Mouse (Mus musculus) adrenal gland, adult (tissue): ENCODE measurements around the gene Cpeb2.
A peak's percentile ranks its signal among the peaks of the same experiment; 100 is the strongest.

Experiments used
- DNase-seq, 2 experiments: peaks; one replicate each; pipeline ENCODE4 v3.0.0; 2022 to 2023; ENCODE audit warnings: low spot score in 1 of 2; ENCODE audit not compliant: inconsistent age in 2 of 2

Cpeb2 gene

DNA sequence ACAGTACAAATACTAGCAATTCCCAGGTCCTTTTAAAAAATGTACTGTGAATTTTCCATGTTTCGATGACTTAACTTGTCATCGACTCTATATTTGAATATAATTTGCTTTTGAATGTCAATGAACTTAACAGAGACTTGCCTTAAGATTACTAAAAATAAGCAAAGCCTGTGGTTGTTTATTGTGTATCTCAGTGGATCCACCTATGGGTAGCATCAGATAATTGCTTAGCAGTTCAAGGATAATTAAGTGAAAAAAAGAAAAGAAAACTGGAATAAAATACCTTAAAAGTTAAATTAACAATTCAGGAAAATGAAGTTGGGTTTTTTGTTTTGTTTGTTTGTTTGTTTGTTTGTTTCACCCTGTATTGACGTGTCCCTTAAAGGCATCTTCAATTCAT lies 3.5 kb downstream of the Cpeb2 start:
- peak in 1 of 2 experiments; percentile 43 for DNase-seq

DNA sequence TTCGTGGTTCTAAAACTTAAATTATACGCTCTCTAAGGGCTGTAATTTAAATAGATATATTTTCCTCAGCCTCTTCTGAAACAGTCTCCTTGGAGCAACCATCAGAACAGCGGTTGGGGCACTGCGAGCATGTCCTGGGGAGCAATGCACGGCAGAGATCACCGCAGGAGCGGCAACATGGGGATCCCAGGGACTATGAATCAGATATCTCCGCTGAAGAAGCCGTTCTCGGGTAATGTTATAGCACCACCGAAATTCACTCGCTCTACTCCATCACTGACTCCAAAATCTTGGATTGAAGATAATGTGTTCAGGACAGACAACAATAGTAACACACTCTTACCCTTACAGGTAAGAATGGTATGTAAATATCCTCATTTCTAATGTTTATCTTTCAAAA lies 4.3 kb downstream of the Cpeb2 start:
- peak; percentile 25 to 65 for DNase-seq

- DNase-seq: peak in 1 of 2 experiments; percentile 52
Measured at GRCm38 (mm10) chr5:43239141-43239835, 6.3 kb downstream of the Cpeb2 start.

GRCm38 (mm10) chr5:43240729-43241128 lies 7.8 kb downstream of the Cpeb2 start:
- peak in 1 of 2 experiments; percentile 31 for DNase-seq

DNA sequence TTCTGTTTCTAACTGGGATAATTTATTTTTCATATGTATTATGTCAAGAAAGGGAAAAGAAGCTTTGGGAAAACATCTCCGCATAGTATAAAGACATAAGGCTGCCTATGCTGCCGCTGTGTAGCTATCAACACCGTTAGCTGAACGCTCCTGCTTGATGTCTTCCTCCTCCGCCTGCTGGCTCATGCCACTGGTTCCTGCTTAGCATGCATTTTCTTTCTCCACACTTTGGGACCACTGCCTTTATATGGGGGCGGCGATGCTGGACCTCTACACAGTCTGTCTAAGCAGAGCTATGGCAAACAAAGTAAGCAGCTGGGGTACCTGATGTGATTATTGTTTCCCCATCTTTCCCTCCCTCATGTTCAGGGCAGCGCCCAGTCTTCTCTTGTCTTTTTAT lies 13.3 kb downstream of the Cpeb2 start:
- no peak for DNase-seq

- no peak for DNase-seq
Measured at GRCm38 (mm10) chr5:43246954-43247353, 14.0 kb downstream of the Cpeb2 start.

DNA sequence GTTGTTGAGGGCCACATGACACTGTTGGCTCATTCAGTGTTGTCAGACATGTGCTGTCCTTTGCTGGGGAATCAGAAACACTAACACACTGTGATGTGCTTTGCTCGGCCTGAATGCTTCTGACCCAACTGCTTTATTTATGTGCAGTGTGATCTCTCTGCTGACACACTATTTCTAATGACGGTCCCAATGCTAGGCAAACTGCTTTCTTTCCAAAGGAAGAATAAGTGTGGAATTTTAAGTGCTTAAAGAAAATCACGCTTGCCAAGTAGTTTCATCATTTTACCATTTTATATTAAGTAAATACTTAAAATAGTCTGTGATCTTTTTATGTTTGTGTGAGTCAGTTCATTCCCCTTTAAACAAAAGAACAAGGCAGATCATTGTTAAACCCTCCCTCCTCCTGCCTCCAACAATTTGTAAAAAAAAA lies 15.0 kb downstream of the Cpeb2 start:
- DNase-seq: peak in 1 of 2 experiments; percentile 53

DNA sequence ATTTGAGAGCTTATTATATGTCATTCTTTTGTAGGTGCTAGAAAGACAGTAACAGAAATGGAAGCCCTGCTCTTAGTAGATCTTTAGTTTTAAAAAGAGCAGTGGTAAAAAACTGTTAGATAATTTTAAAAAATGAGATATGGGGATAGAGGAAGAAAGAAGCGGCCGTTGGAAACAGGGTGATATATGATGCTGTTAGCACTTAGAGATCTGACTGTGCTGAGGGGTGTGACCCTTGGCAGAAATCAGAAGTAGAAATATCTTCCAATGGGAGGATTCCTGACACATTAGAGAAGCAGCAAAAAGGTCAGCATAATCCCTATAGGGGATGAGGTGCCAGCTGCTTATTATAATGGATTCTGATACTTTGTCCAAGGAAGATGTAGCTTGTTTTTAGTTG lies 24.5 kb downstream of the Cpeb2 start:
- DNase-seq: no peak

GRCm38 (mm10) chr5:43258472-43259142 lies 25.6 kb downstream of the Cpeb2 start:
- DNase-seq: no peak

- DNase-seq: no peak
Measured at GRCm38 (mm10) chr5:43261814-43262213, 28.8 kb downstream of the Cpeb2 start.

DNA sequence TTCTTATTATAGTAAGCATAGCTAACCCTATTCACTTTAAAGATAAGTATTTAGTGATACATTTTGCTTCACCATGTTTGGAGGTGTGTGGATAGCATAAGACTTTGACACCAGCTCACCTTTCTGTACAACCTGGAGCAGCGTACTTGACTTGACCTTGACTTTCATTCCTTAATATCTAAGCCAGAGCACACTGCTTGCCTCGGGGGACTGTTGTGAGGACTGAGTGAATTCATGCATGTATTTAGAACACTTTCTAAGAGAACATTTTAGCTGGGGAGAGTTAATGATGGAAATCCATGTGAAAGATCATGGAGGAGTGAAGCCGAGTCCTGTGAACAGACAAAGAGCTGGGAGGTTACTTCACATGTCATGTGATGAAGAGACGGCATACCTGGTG lies 31.0 kb downstream of the Cpeb2 start:
- DNase-seq: no peak

- no peak for DNase-seq
Measured at GRCm38 (mm10) chr5:43264696-43265095, 31.7 kb downstream of the Cpeb2 start.

DNA sequence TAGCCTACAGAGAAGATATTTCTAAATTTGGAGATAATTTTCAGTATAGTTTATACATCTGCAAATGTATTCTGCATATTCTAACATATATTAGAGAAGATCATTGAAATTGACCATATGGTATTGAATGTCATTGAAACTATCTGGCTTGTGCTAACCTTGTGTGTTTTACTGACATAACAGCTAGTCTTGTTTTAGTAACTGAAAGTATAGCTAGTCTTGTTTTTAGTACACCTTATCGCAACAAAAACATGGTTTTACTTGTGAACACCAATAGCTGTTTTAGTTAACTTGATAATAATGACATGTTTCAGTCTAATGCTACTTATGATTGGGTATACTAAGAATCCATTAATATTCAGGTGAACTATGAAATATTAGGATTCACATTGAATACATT lies 45.0 kb downstream of the Cpeb2 start:
- no peak for DNase-seq

GRCm38 (mm10) chr5:43279774-43280173 lies 46.8 kb downstream of the Cpeb2 start:
- no peak for DNase-seq

DNA sequence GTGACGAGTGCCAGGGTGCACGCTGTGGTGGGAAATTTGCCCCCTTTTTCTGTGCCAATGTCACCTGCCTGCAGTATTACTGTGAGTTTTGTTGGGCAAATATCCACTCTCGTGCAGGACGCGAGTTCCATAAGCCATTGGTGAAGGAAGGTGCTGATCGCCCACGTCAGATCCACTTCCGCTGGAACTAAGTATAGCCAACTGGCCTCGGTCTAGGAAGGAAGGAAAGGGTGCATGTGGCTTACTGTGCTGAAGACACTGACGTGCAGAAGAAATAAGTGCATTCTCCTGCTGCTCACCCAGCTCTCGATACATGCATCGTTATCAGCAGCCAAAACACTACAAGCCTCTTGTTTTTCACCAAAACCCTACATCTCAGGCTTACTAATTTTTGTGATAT lies 52.8 kb downstream of the Cpeb2 start:
- no peak for DNase-seq

GRCm38 (mm10) chr5:43289752-43290446 lies 56.9 kb downstream of the Cpeb2 start:
- DNase-seq: no peak

DNA sequence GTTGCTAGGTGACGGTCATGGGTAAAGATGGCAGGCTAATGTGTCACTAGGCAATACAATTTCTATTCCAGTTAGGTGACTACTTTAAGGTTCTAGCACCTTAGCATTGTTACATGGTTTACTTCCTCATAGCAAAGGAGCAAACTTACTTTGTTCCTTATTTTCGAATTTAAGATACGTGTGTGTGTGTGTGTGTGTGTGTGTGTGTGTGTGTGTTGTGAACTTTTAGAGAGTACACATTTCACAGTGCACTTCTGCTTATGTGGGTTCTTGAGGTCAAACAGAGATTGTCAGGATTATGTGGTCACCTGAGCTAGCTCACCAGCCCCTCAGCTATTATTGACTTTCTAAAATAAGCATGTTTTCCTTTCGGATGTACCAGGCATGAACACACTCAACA lies 60.2 kb downstream of the Cpeb2 start:
- no peak for DNase-seq

GRCm38 (mm10) chr5:43297459-43297858 lies 64.5 kb downstream of the Cpeb2 start:
- DNase-seq: peak in 1 of 2 experiments; percentile 54

- no peak for DNase-seq
Measured at GRCm38 (mm10) chr5:43298975-43299374, 66.0 kb downstream of the Cpeb2 start.

GRCm38 (mm10) chr5:43300076-43300475 lies 67.1 kb downstream of the Cpeb2 start:
- DNase-seq: no peak

GRCm38 (mm10) chr5:43300979-43301378 lies 68.0 kb downstream of the Cpeb2 start:
- no peak for DNase-seq

DNA sequence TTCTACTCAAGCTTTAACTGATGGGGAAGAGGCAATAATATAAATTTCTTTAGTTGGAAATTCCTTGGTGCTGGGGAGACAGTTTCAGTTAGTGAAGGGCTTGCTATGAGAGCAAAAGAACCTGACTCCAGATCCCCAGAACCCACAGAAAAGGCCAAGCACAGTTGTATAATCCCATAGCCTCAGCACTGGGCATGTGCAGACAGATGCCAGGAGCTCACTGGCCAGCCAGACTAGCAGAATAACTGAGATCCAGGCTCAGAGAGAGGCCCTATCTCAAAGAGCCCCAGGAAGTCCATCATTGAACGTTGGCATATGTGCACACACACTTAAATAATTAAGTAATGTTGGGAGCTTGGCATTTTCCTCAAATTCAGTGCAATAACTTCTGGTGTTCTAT lies 70.5 kb downstream of the Cpeb2 start:
- DNase-seq: no peak
